Mouse (Mus musculus) hindbrain, embryonic 11.5 days (tissue): ENCODE data around the gene Fbxl17. TPM values are rescaled to one million over a fixed set of nuclear protein-coding genes. Genes with fewer than 3 reads are reported as not detected.
A peak's percentile ranks its signal among the peaks of the same experiment; 100 is the strongest.

Experiments
- ATAC-seq: fragments of 200-750 bp; cut with Nextera tagmentation; 2 replicates; pipeline ENCODE4 v1.8.0; 2017; ENCODE audit warnings: mild to moderate bottlenecking, moderate TSS enrichment, moderate library complexity; ENCODE audit not compliant: low FRiP score
- DNase-seq: peaks from one replicate; pipeline ENCODE4 v3.0.0-alpha.2; 2015; ENCODE audit warnings: low spot score
- H3K27ac ChIP-seq: fragments of 300-500 bp; sonication (generic); 2 replicates; pipeline ENCODE4 v1.5.1; 2014; ENCODE audit warnings: mild to moderate bottlenecking, low read depth, low read length
- H3K27me3 ChIP-seq: fragments of 300-500 bp; sonication (generic); 2 replicates; pipeline ENCODE4 v1.6.1; 2014; ENCODE audit warnings: mild to moderate bottlenecking, low read length, moderate library complexity, mixed read lengths; ENCODE audit not compliant: control insufficient read depth, insufficient read depth
- H3K36me3 ChIP-seq: fragments of 300-500 bp; sonication (generic); 2 replicates; pipeline ENCODE4 v1.6.1; 2014; ENCODE audit warnings: mild to moderate bottlenecking, low read length, moderate library complexity, mixed read lengths; ENCODE audit not compliant: control insufficient read depth, insufficient read depth
- H3K4me1 ChIP-seq: fragments of 300-500 bp; sonication (generic); replicated peaks from 2 replicates; pipeline ENCODE4 v1.6.1; 2014; ENCODE audit warnings: low read length, mixed read lengths; ENCODE audit not compliant: control insufficient read depth, insufficient read depth
- H3K4me2 ChIP-seq: fragments of 300-500 bp; sonication (generic); replicated peaks from 2 replicates; pipeline ENCODE4 v1.6.1; 2014; ENCODE audit warnings: mild to moderate bottlenecking, low read depth, low read length
- H3K4me3 ChIP-seq: fragments of 300-500 bp; sonication (generic); 2 replicates; pipeline ENCODE4 v1.5.1; 2014; ENCODE audit warnings: low read depth, low read length
- H3K9ac ChIP-seq: fragments of 300-500 bp; sonication (generic); 2 replicates; pipeline ENCODE4 v1.6.1; 2014; ENCODE audit warnings: low read depth, low read length
- H3K9me3 ChIP-seq: fragments of 300-500 bp; sonication (generic); 2 replicates; pipeline ENCODE4 v1.6.1; 2016; ENCODE audit warnings: low read length; ENCODE audit not compliant: control insufficient read depth
- WGBS: fragments of 180-500 bp; shearing (Covaris S2); extraction: QIAGEN DNeasy Blood & Tissue Kit; methylation state at CpG from one replicate; pipeline ENCODE4 v1.1.7; 2014; 5-methylcytosine and 5-hydroxymethylcytosine counted together
- polyA plus RNA-seq: library from polyadenylated mRNA; unstranded; fragments of >200 nt; fragmentation: Nextera tagmentation; extraction: Ambion mirVana; gene quantifications from 2 replicates; pipeline ENCODE4 v1.2.1, GENCODE M21; 2014

Fbxl17 gene
- polyA plus RNA-seq, 1 experiment from 2014 or later = 9.1 TPM

GRCm38 (mm10) chr17:63259091-63259490 is 240.7 kb downstream of the Fbxl17 start:
- Histone ChIP-seq H3K4me1 (no peaks in the 10 kb centered on the region), H3K9me3 (no peaks in the 10 kb centered on the region), H3K36me3 (no peaks in the 10 kb centered on the region), H3K9ac (no peak overlapping the region), H3K4me2 (no peak overlapping the region), H3K4me3 (no peak overlapping the region), H3K27ac (no peak overlapping the region), H3K27me3 (no peaks in the 10 kb centered on the region)
- DNase-seq (no peak), ATAC-seq (no peak)
- 82% methylated on average over 3 of the region's 3 CpGs for WGBS

- Histone ChIP-seq H3K9me3 (no peaks in the 10 kb centered on the region), H3K4me2 (no peak overlapping the region), H3K27me3 (no peaks in the 10 kb centered on the region), H3K9ac (no peak overlapping the region), H3K36me3 (no peaks in the 10 kb centered on the region), H3K4me3 (no peak overlapping the region), H3K27ac (no peak overlapping the region), H3K4me1 (no peaks in the 10 kb centered on the region)
- ATAC-seq = no peak
- DNase-seq = no peak
- 87% methylated on average over 7 of the region's 7 CpGs for WGBS
These were observed 253.6 kb downstream of the Fbxl17 start for GRCm38 (mm10) chr17:63246144-63246619.

GRCm38 (mm10) chr17:63245472-63245871 is 254.3 kb downstream of the Fbxl17 start:
- WGBS = 93% methylated on average over 8 of the region's 9 CpGs
- Histone ChIP-seq H3K9ac (no peak overlapping the region), H3K27me3 (no peaks in the 10 kb centered on the region), H3K9me3 (no peaks in the 10 kb centered on the region), H3K27ac (no peak overlapping the region), H3K4me1 (no peaks in the 10 kb centered on the region), H3K36me3 (no peaks in the 10 kb centered on the region), H3K4me2 (no peak overlapping the region), H3K4me3 (no peak overlapping the region)
- no peak for DNase-seq
- ATAC-seq = no peak

GRCm38 (mm10) chr17:63242761-63243160 is 257.1 kb downstream of the Fbxl17 start:
- H3K9me3 ChIP-seq = no peaks in the 10 kb centered on the region
- H3K4me2 ChIP-seq = no peak overlapping the region
- H3K4me1 ChIP-seq = no peaks in the 10 kb centered on the region
- H3K36me3 ChIP-seq = no peaks in the 10 kb centered on the region
- 96% methylated on average over 3 of the region's 3 CpGs for WGBS
- ATAC-seq = peak; percentile 22; the same call in 1 of the 2 replicates
- no peak overlapping the region for H3K9ac ChIP-seq
- no peaks in the 10 kb centered on the region for H3K27me3 ChIP-seq
- DNase-seq = no peak
- H3K4me3 ChIP-seq = no peak overlapping the region
- H3K27ac ChIP-seq = no peak overlapping the region

- Histone ChIP-seq H3K4me3 (no peak overlapping the region), H3K9ac (no peak overlapping the region), H3K27me3 (no peaks in the 10 kb centered on the region), H3K9me3 (no peaks in the 10 kb centered on the region), H3K27ac (no peak overlapping the region), H3K4me1 (no peaks in the 10 kb centered on the region), H3K36me3 (no peaks in the 10 kb centered on the region), H3K4me2 (no peak overlapping the region)
- WGBS = 86% methylated on average over 5 of the region's 5 CpGs
- no peak for ATAC-seq
- no peak for DNase-seq
These were observed 259.1 kb downstream of the Fbxl17 start for GRCm38 (mm10) chr17:63240731-63241106.

- Histone ChIP-seq H3K4me2 (no peak overlapping the region), H3K27me3 (no peaks in the 10 kb centered on the region), H3K9ac (no peak overlapping the region), H3K36me3 (no peaks in the 10 kb centered on the region), H3K27ac (no peak overlapping the region), H3K9me3 (no peaks in the 10 kb centered on the region), H3K4me3 (no peak overlapping the region), H3K4me1 (no peaks in the 10 kb centered on the region)
- DNase-seq = no peak
- WGBS = 79% methylated on average over 9 of the region's 9 CpGs
- no peak for ATAC-seq
These were observed 259.6 kb downstream of the Fbxl17 start for GRCm38 (mm10) chr17:63240021-63240730.

- Histone ChIP-seq H3K27ac (no peak overlapping the region), H3K27me3 (no peaks in the 10 kb centered on the region), H3K4me2 (no peak overlapping the region), H3K9me3 (no peaks in the 10 kb centered on the region), H3K4me1 (no peaks in the 10 kb centered on the region), H3K9ac (no peak overlapping the region), H3K4me3 (no peak overlapping the region), H3K36me3 (no peaks in the 10 kb centered on the region)
- ATAC-seq (no peak), DNase-seq (no peak)
These were observed 263.0 kb downstream of the Fbxl17 start for GRCm38 (mm10) chr17:63236846-63237245.

GRCm38 (mm10) chr17:63236221-63236620 is 263.6 kb downstream of the Fbxl17 start:
- Histone ChIP-seq H3K27ac (no peak overlapping the region), H3K27me3 (no peaks in the 10 kb centered on the region), H3K4me3 (no peak overlapping the region), H3K36me3 (no peaks in the 10 kb centered on the region), H3K9me3 (no peaks in the 10 kb centered on the region), H3K4me1 (no peaks in the 10 kb centered on the region), H3K4me2 (no peak overlapping the region), H3K9ac (no peak overlapping the region)
- WGBS = 84% methylated on average over 8 of the region's 8 CpGs
- no peak for ATAC-seq
- no peak for DNase-seq

GRCm38 (mm10) chr17:63235821-63236220 is 264.0 kb downstream of the Fbxl17 start:
- Histone ChIP-seq H3K4me1 (no peaks in the 10 kb centered on the region), H3K4me3 (no peak overlapping the region), H3K4me2 (no peak overlapping the region), H3K36me3 (no peaks in the 10 kb centered on the region), H3K9me3 (no peaks in the 10 kb centered on the region), H3K27me3 (no peaks in the 10 kb centered on the region), H3K27ac (no peak overlapping the region), H3K9ac (no peak overlapping the region)
- WGBS = 55% methylated on average over 3 of the region's 3 CpGs
- DNase-seq = no peak
- no peak for ATAC-seq
